Mouse (Mus musculus) kidney, postnatal 14 days (tissue): ENCODE measurements at regions not wholly inside any gene's neighbourhood (a gene's known extent, or its start where the extent isn't known, plus 50 kb on each side); places are given as distances from the start of the nearest gene placed in this dataset.

ENCODE experiments used
- DNase-seq: peaks from one replicate; pipeline ENCODE4 v3.0.0; 2022; ENCODE audit warnings: mixed read lengths

- no peak for DNase-seq
Observed at GRCm38 (mm10) chr5:118815783-118816182, 255.3 kb downstream of the Med13l start.

GRCm38 (mm10) chr5:118818294-118818693 lies 257.8 kb downstream of the Med13l start:
- DNase-seq: no peak

- DNase-seq: no peak
Observed at GRCm38 (mm10) chr5:118824791-118825190, 264.3 kb downstream of the Med13l start.

- DNase-seq: no peak
Observed at GRCm38 (mm10) chr5:118829031-118829698, 268.7 kb downstream of the Med13l start.

GRCm38 (mm10) chr5:118832701-118833100 lies 272.2 kb downstream of the Med13l start:
- no peak for DNase-seq

GRCm38 (mm10) chr5:118834129-118834528 lies 273.6 kb downstream of the Med13l start:
- DNase-seq: no peak

GRCm38 (mm10) chr5:118837001-118837400 lies 276.5 kb downstream of the Med13l start:
- no peak for DNase-seq

GRCm38 (mm10) chr5:118838421-118838820 lies 277.9 kb downstream of the Med13l start:
- DNase-seq: no peak

- no peak for DNase-seq
Observed at GRCm38 (mm10) chr5:118839916-118840315, 279.4 kb downstream of the Med13l start.

- no peak for DNase-seq
Observed at GRCm38 (mm10) chr5:118841210-118842016, 280.9 kb downstream of the Med13l start.

- no peak for DNase-seq
Observed at GRCm38 (mm10) chr5:118842017-118842396, 281.5 kb downstream of the Med13l start.

- no peak for DNase-seq
Observed at GRCm38 (mm10) chr5:118857001-118857400, 296.5 kb downstream of the Med13l start.

- DNase-seq: no peak
Observed at GRCm38 (mm10) chr5:118861143-118861847, 300.8 kb downstream of the Med13l start.

GRCm38 (mm10) chr5:118867511-118867910 lies 307.0 kb downstream of the Med13l start:
- no peak for DNase-seq

GRCm38 (mm10) chr5:118869330-118869729 lies 308.9 kb downstream of the Med13l start:
- DNase-seq: no peak

- DNase-seq: no peak
Observed at GRCm38 (mm10) chr5:118873871-118874270, 313.4 kb downstream of the Med13l start.

- DNase-seq: no peak
Observed at GRCm38 (mm10) chr5:118875096-118875637, 314.7 kb downstream of the Med13l start.

GRCm38 (mm10) chr5:118876586-118877312 lies 316.3 kb downstream of the Med13l start:
- no peak for DNase-seq

- DNase-seq: peak; percentile 39
Observed at GRCm38 (mm10) chr5:118877313-118877669, 316.8 kb downstream of the Med13l start.

GRCm38 (mm10) chr5:118877831-118878230 lies 317.4 kb downstream of the Med13l start:
- DNase-seq: no peak

- no peak for DNase-seq
Observed at GRCm38 (mm10) chr5:118878722-118879121, 318.2 kb downstream of the Med13l start.

- DNase-seq: peak; percentile 83
Observed at GRCm38 (mm10) chr5:118879808-118880478, 319.5 kb downstream of the Med13l start.
